Mouse (Mus musculus) left cerebral cortex, adult 9 months (tissue): ENCODE measurements around the gene Ptchd3.

Source experiments
- DNase-seq, 2 experiments: peaks; one replicate each; pipeline ENCODE4 v3.0.0; 2022; ENCODE audit warnings: low spot score in 2 of 2

Ptchd3 gene

GRCm38 (mm10) chr11:121829947-121830346 lies at the start of gene Ptchd3:
Ptchd3 (plus strand) TSS chr11:121830247.
- DNase-seq = no peak

- no peak for DNase-seq
Observed at GRCm38 (mm10) chr11:121781831-121782230, 48.2 kb upstream of the Ptchd3 start.

GRCm38 (mm10) chr11:121787456-121787855 lies 42.6 kb upstream of the Ptchd3 start:
- DNase-seq = no peak

- no peak for DNase-seq
Observed at GRCm38 (mm10) chr11:121789566-121789965, 40.5 kb upstream of the Ptchd3 start.

- DNase-seq = no peak
Observed at GRCm38 (mm10) chr11:121790671-121791094, 39.4 kb upstream of the Ptchd3 start.

GRCm38 (mm10) chr11:121791446-121791845 lies 38.6 kb upstream of the Ptchd3 start:
- DNase-seq = no peak

- no peak for DNase-seq
Observed at GRCm38 (mm10) chr11:121791991-121792390, 38.1 kb upstream of the Ptchd3 start.

- no peak for DNase-seq
Observed at GRCm38 (mm10) chr11:121793530-121793929, 36.5 kb upstream of the Ptchd3 start.

GRCm38 (mm10) chr11:121794186-121794585 lies 35.9 kb upstream of the Ptchd3 start:
- no peak for DNase-seq

GRCm38 (mm10) chr11:121794591-121795199 lies 35.4 kb upstream of the Ptchd3 start:
- no peak for DNase-seq

GRCm38 (mm10) chr11:121795978-121796377 lies 34.1 kb upstream of the Ptchd3 start:
- DNase-seq = no peak

GRCm38 (mm10) chr11:121798591-121798990 lies 31.5 kb upstream of the Ptchd3 start:
- DNase-seq = no peak

- DNase-seq = no peak
Observed at GRCm38 (mm10) chr11:121799746-121800299, 30.2 kb upstream of the Ptchd3 start.

GRCm38 (mm10) chr11:121802743-121803142 lies 27.3 kb upstream of the Ptchd3 start:
- no peak for DNase-seq

GRCm38 (mm10) chr11:121804258-121805027 lies 25.6 kb upstream of the Ptchd3 start:
- no peak for DNase-seq

GRCm38 (mm10) chr11:121808204-121808852 lies 21.7 kb upstream of the Ptchd3 start:
- DNase-seq = peak; percentile 42 to 89

- no peak for DNase-seq
Observed at GRCm38 (mm10) chr11:121808866-121809265, 21.2 kb upstream of the Ptchd3 start.

GRCm38 (mm10) chr11:121845923-121846322 lies 15.9 kb downstream of the Ptchd3 start:
- no peak for DNase-seq

- DNase-seq = peak; percentile 31 to 40
Observed at GRCm38 (mm10) chr11:121847790-121848299, 17.8 kb downstream of the Ptchd3 start.
